Mouse (Mus musculus) midbrain, postnatal 0 days (tissue): Measurements from ENCODE around the gene Tas2r117. TPM values are rescaled to one million over a fixed set of nuclear protein-coding genes. Genes with fewer than 3 reads are reported as not detected.

ENCODE experiments used
- ATAC-seq: fragments of 200-750 bp; cut with Nextera tagmentation; 2 replicates; pipeline ENCODE4 v1.8.0; 2017; ENCODE audit warnings: moderate number of reproducible peaks, mild to moderate bottlenecking, moderate TSS enrichment, moderate library complexity; ENCODE audit not compliant: low FRiP score
- DNase-seq: peaks from one replicate; pipeline ENCODE4 v3.0.0-alpha.2; 2015; ENCODE audit warnings: low spot score
- H3K27ac ChIP-seq: fragments of 300-500 bp; sonication (generic); 2 replicates; pipeline ENCODE4 v1.5.1; 2014; ENCODE audit warnings: low read depth, mild to moderate bottlenecking, low read length, mixed read lengths
- H3K27me3 ChIP-seq: fragments of 300-500 bp; sonication (generic); 2 replicates; pipeline ENCODE4 v1.6.1; 2014; ENCODE audit warnings: low read length, control low read depth, mixed read lengths; ENCODE audit not compliant: insufficient read depth
- H3K36me3 ChIP-seq: fragments of 300-500 bp; sonication (generic); 2 replicates; pipeline ENCODE4 v1.6.1; 2014; ENCODE audit warnings: low read length, control low read depth, mixed read lengths; ENCODE audit not compliant: insufficient read depth
- H3K4me1 ChIP-seq: fragments of 300-500 bp; sonication (generic); 2 replicates; pipeline ENCODE4 v1.6.1; 2014; ENCODE audit warnings: mild to moderate bottlenecking, control low read depth, antibody characterized with exemption, low read length, mixed read lengths; ENCODE audit not compliant: insufficient read depth
- H3K4me2 ChIP-seq: fragments of 300-500 bp; sonication (generic); 2 replicates; pipeline ENCODE4 v1.6.1; 2014; ENCODE audit warnings: low read depth, mild to moderate bottlenecking, low read length, mixed read lengths; ENCODE audit not compliant: poor library complexity, severe bottlenecking
- H3K4me3 ChIP-seq: fragments of 300-500 bp; sonication (generic); 2 replicates; pipeline ENCODE4 v1.5.1; 2014; ENCODE audit warnings: low read depth, mild to moderate bottlenecking, low read length, moderate library complexity
- H3K9ac ChIP-seq: fragments of 300-500 bp; sonication (generic); replicated peaks from 2 replicates; pipeline ENCODE4 v1.6.1; 2014; ENCODE audit warnings: mild to moderate bottlenecking, low read length, moderate library complexity, mixed read lengths; ENCODE audit not compliant: poor library complexity, severe bottlenecking
- H3K9me3 ChIP-seq: fragments of 300-500 bp; sonication (generic); 2 replicates; pipeline ENCODE4 v1.6.1; 2016; ENCODE audit warnings: low read length, control low read depth
- CTCF ChIP-seq: IDR thresholded peaks from 2 replicates; pipeline ENCODE4 v1.5.1; 2016; ENCODE audit warnings: antibody characterized with exemption, mild to moderate bottlenecking
- WGBS: fragments of 180-500 bp; shearing (Covaris S2); extraction: QIAGEN DNeasy Blood & Tissue Kit; methylation state at CpG from one replicate; pipeline ENCODE4 v1.1.7; 2014; 5-methylcytosine and 5-hydroxymethylcytosine counted together
- polyA plus RNA-seq: library from polyadenylated mRNA; unstranded; fragments of >200 nt; fragmentation: Nextera tagmentation; extraction: Ambion mirVana; gene quantifications from 2 replicates; pipeline ENCODE4 v1.2.1, GENCODE M21; 2015
- total RNA-seq: library from RNA; depleted of rRNA; stranded (reverse); fragments of >200 nt; gene quantifications from 2 replicates; pipeline ENCODE4 v1.2.3, GENCODE M21; 2014; rRNA removed

Gene Tas2r117
- total RNA-seq = not detected in 2 replicates
- not detected in 2 replicates for polyA plus RNA-seq

- no peak for DNase-seq
- no peak for ATAC-seq
- 82% methylated on average over 1 of the region's 1 CpGs for WGBS
Measured at GRCm38 (mm10) chr6:132802518-132802917, at the start of gene Tas2r117. Tas2r117 (plus strand) TSS chr6:132802818.

GRCm38 (mm10) chr6:132754430-132754829, 48.2 kb upstream of the Tas2r117 start, which contains the start of gene Tas2r124:
Tas2r124 (plus strand) TSS chr6:132754730.
- DNase-seq (no peak), ATAC-seq (no peak)
- Histone ChIP-seq H3K36me3 (no peaks in the 10 kb centered on the region), H3K4me3 (no peak within 1 kb of the TSS), H3K9ac (no peak within 1 kb of the TSS), H3K27ac (no peak within 1 kb of the TSS), H3K9me3 (no peaks in the 10 kb centered on the region), H3K4me2 (no peak within 1 kb of the TSS), H3K4me1 (no peaks in the 10 kb centered on the region), H3K27me3 (no peaks in the 10 kb centered on the region)
- WGBS = 75% methylated on average over 1 of the region's 1 CpGs
- no peak for TF ChIP-seq CTCF

More at GRCm38 (mm10) chr6:132802518-132802917, at the start of gene Tas2r117:
- no peak within 1 kb of the TSS for H3K4me2 ChIP-seq
- H3K27me3 ChIP-seq = no peaks in the 10 kb centered on the region
- no peaks in the 10 kb centered on the region for H3K9me3 ChIP-seq
- TF ChIP-seq CTCF = no peak
- no peak within 1 kb of the TSS for H3K4me3 ChIP-seq
- H3K36me3 ChIP-seq = no peaks in the 10 kb centered on the region
- no peak within 1 kb of the TSS for H3K9ac ChIP-seq
- H3K4me1 ChIP-seq = no peaks in the 10 kb centered on the region
- no peak within 1 kb of the TSS for H3K27ac ChIP-seq

GRCm38 (mm10) chr6:132761831-132762230, 40.8 kb upstream of the Tas2r117 start, which contains the start of gene Tas2r102:
Tas2r102 (plus strand) TSS chr6:132762131.
- TF ChIP-seq CTCF = no peak
- ATAC-seq (no peak), DNase-seq (no peak)
- 92% methylated on average over 2 of the region's 2 CpGs for WGBS
- no peaks in the 10 kb centered on the region for H3K36me3 ChIP-seq
- no peaks in the 10 kb centered on the region for H3K9me3 ChIP-seq
- no peak within 1 kb of the TSS for H3K4me3 ChIP-seq
- no peaks in the 10 kb centered on the region for H3K27me3 ChIP-seq
- H3K9ac ChIP-seq = no peak within 1 kb of the TSS
- no peak within 1 kb of the TSS for H3K27ac ChIP-seq
- H3K4me2 ChIP-seq = no peak within 1 kb of the TSS
- H3K4me1 ChIP-seq = no peaks in the 10 kb centered on the region

- no peak within 1 kb of the TSS for H3K9ac ChIP-seq
- no peak for TF ChIP-seq CTCF
- no peak within 1 kb of the TSS for H3K4me3 ChIP-seq
- no peaks in the 10 kb centered on the region for H3K27me3 ChIP-seq
- no peak within 1 kb of the TSS for H3K4me2 ChIP-seq
- H3K9me3 ChIP-seq = no peaks in the 10 kb centered on the region
- H3K36me3 ChIP-seq = no peaks in the 10 kb centered on the region
- H3K4me1 ChIP-seq = no peaks in the 10 kb centered on the region
- no peak within 1 kb of the TSS for H3K27ac ChIP-seq
- DNase-seq (no peak), ATAC-seq (no peak)
Measured at GRCm38 (mm10) chr6:132778062-132778461, 24.6 kb upstream of the Tas2r117 start, which contains the start of gene Tas2r136. Tas2r136 (minus strand) TSS chr6:132778162.

- no peaks in the 10 kb centered on the region for H3K36me3 ChIP-seq
- H3K4me1 ChIP-seq = no peaks in the 10 kb centered on the region
- peaks cover 21% of the 10 kb centered on the region; the same call in 1 of the 2 replicates for H3K9me3 ChIP-seq
- no peak overlapping the region for H3K27ac ChIP-seq
- ATAC-seq (no peak), DNase-seq (no peak)
- TF ChIP-seq CTCF = no peak
- no peak overlapping the region for H3K4me2 ChIP-seq
- H3K4me3 ChIP-seq = no peak overlapping the region
- H3K9ac ChIP-seq = no peak overlapping the region
- H3K27me3 ChIP-seq = no peaks in the 10 kb centered on the region
- 61% methylated on average over 1 of the region's 1 CpGs for WGBS
Measured at GRCm38 (mm10) chr6:132795393-132795792, 7.2 kb upstream of the Tas2r117 start.

GRCm38 (mm10) chr6:132846842-132847241, 44.2 kb downstream of the Tas2r117 start, which contains the start of gene Tas2r123:
Tas2r123 (plus strand) TSS chr6:132847142.
- no peaks in the 10 kb centered on the region for H3K36me3 ChIP-seq
- no peak for ATAC-seq
- H3K9me3 ChIP-seq = no peaks in the 10 kb centered on the region
- H3K4me1 ChIP-seq = no peaks in the 10 kb centered on the region
- DNase-seq = no peak
- no peak within 1 kb of the TSS for H3K27ac ChIP-seq
- TF ChIP-seq CTCF = no peak
- no peaks in the 10 kb centered on the region for H3K27me3 ChIP-seq
- no peak within 1 kb of the TSS for H3K9ac ChIP-seq
- H3K4me2 ChIP-seq = no peak within 1 kb of the TSS
- 88% methylated on average over 1 of the region's 1 CpGs for WGBS
- H3K4me3 ChIP-seq = no peak within 1 kb of the TSS

Other genes with a start within 250 kb of the Tas2r117 start
- gene Prh1, start 233.0 kb upstream of the Tas2r117 start, total RNA-seq = not detected in 2 replicates
- not detected in 2 replicates for gene Prh1, start 233.0 kb upstream of the Tas2r117 start, polyA plus RNA-seq
- gene Prp2, start 206.9 kb upstream of the Tas2r117 start, total RNA-seq = not detected in 2 replicates
- not detected in 2 replicates for gene Prp2, start 206.9 kb upstream of the Tas2r117 start, polyA plus RNA-seq
- gene A630073D07Rik, start 151.3 kb upstream of the Tas2r117 start, total RNA-seq = not detected in 2 replicates
- not detected in 2 replicates for gene A630073D07Rik, start 151.3 kb upstream of the Tas2r117 start, polyA plus RNA-seq
- gene Tas2r120, start 145.9 kb upstream of the Tas2r117 start, total RNA-seq = not detected in 2 replicates
- gene Tas2r120, start 145.9 kb upstream of the Tas2r117 start, polyA plus RNA-seq = not detected in 2 replicates
- not detected in 2 replicates for gene Tas2r121, start 101.8 kb upstream of the Tas2r117 start, total RNA-seq
- gene Tas2r121, start 101.8 kb upstream of the Tas2r117 start, polyA plus RNA-seq = not detected in 2 replicates
- not detected in 2 replicates for gene Tas2r122, start 90.9 kb upstream of the Tas2r117 start, total RNA-seq
- gene Tas2r122, start 90.9 kb upstream of the Tas2r117 start, polyA plus RNA-seq = not detected in 2 replicates
- gene Tas2r115, start 64.8 kb upstream of the Tas2r117 start, total RNA-seq = not detected in 2 replicates
- not detected in 2 replicates for gene Tas2r115, start 64.8 kb upstream of the Tas2r117 start, polyA plus RNA-seq
- gene Tas2r124, start 48.1 kb upstream of the Tas2r117 start, total RNA-seq = not detected in 2 replicates
- gene Tas2r124, start 48.1 kb upstream of the Tas2r117 start, polyA plus RNA-seq = not detected in 2 replicates
- gene Tas2r102, start 40.7 kb upstream of the Tas2r117 start, total RNA-seq = not detected in 2 replicates
- gene Tas2r102, start 40.7 kb upstream of the Tas2r117 start, polyA plus RNA-seq = not detected in 2 replicates
- not detected in 2 replicates for gene Tas2r136, start 24.7 kb upstream of the Tas2r117 start, total RNA-seq
- gene Tas2r136, start 24.7 kb upstream of the Tas2r117 start, polyA plus RNA-seq = not detected in 2 replicates
- not detected in 2 replicates for gene Tas2r123, start 44.3 kb downstream of the Tas2r117 start, total RNA-seq
- gene Tas2r123, start 44.3 kb downstream of the Tas2r117 start, polyA plus RNA-seq = not detected in 2 replicates
- gene Tas2r116, start 52.6 kb downstream of the Tas2r117 start, total RNA-seq = not detected in 2 replicates
- gene Tas2r116, start 52.6 kb downstream of the Tas2r117 start, polyA plus RNA-seq = not detected in 2 replicates
- gene Tas2r110, start 65.2 kb downstream of the Tas2r117 start, total RNA-seq = not detected in 2 replicates
- not detected in 2 replicates for gene Tas2r110, start 65.2 kb downstream of the Tas2r117 start, polyA plus RNA-seq
- gene Tas2r113, start 90.2 kb downstream of the Tas2r117 start, total RNA-seq = not detected in 2 replicates
- gene Tas2r113, start 90.2 kb downstream of the Tas2r117 start, polyA plus RNA-seq = not detected in 2 replicates
- gene Tas2r125, start 106.8 kb downstream of the Tas2r117 start, total RNA-seq = not detected in 2 replicates
- not detected in 2 replicates for gene Tas2r125, start 106.8 kb downstream of the Tas2r117 start, polyA plus RNA-seq
- gene Tas2r129, start 148.3 kb downstream of the Tas2r117 start, total RNA-seq = not detected in 2 replicates
- not detected in 2 replicates for gene Tas2r129, start 148.3 kb downstream of the Tas2r117 start, polyA plus RNA-seq
- not detected in 2 replicates for gene Tas2r131, start 155.1 kb downstream of the Tas2r117 start, total RNA-seq
- gene Tas2r131, start 155.1 kb downstream of the Tas2r117 start, polyA plus RNA-seq = not detected in 2 replicates
- not detected in 2 replicates for gene Tas2r109, start 178.1 kb downstream of the Tas2r117 start, total RNA-seq
- gene Tas2r109, start 178.1 kb downstream of the Tas2r117 start, polyA plus RNA-seq = not detected in 2 replicates
- not detected in 2 replicates for gene Tas2r103, start 234.3 kb downstream of the Tas2r117 start, total RNA-seq
- not detected in 2 replicates for gene Tas2r103, start 234.3 kb downstream of the Tas2r117 start, polyA plus RNA-seq